Mouse (Mus musculus) cerebellum, postnatal 4 days (tissue): ENCODE measurements around the gene Rerg.
A peak's percentile ranks its signal among the peaks of the same experiment; 100 is the strongest.

Experiments used
- DNase-seq, 2 experiments: peaks; one replicate each; pipeline ENCODE4 v3.0.0; 2022; ENCODE audit warnings: low spot score in 2 of 2, mixed read lengths in 1 of 2

Rerg gene

DNA sequence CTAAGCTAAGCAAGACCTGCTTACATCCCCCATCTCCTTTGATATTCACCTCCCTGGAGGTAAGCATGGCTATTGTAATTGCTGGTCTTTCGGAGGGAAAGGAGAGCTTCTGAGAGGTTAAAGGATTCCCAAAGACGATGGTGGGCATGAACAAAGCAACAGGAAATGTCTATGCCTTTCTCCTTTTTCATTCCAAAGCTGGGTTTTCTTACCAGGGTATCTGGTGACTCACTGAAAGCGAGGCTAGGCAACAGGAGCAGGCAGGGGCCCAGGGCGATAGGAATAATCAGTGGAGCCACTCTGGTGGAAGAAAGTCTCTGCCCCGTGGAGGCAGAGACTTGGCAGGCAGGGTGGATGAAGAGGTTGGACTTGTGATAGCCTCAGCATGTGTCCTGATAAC is at the start of gene Rerg:
TSS of gene Rerg (minus strand) at position 272 of the 400 bp plus-strand sequence.
- DNase-seq, result no peak

GRCm38 (mm10) chr6:137217841-137218463 is 47.7 kb upstream of the Rerg start:
- DNase-seq, result no peak

- no peak for DNase-seq
These were observed 41.1 kb upstream of the Rerg start for GRCm38 (mm10) chr6:137211441-137211840.

DNA sequence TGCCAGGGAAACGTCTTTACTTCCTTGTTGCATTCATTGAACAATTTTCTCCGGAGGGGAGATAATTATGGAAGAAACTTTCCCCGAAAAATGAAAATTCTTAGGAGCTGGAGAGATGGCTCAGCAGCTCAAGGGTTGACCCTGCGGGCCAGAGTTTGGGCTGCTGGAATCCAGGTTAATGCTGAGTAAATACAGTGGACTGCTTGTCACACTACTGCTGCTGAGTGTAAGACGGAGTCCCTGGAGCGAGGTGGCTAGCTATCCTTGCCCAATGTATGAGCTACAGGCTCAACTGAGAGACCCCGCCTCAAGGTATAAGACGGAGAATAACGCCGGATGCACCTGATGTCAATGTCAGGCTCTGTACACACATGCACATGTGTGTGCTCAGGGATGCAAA is 40.7 kb upstream of the Rerg start:
- no peak for DNase-seq

GRCm38 (mm10) chr6:137209992-137210391 is 39.7 kb upstream of the Rerg start:
- DNase-seq, result peak; percentile 43 to 83

- no peak for DNase-seq
These were observed 36.8 kb upstream of the Rerg start for GRCm38 (mm10) chr6:137207126-137207525.

- peak in 1 of 2 experiments; percentile 30 for DNase-seq
These were observed 35.5 kb upstream of the Rerg start for GRCm38 (mm10) chr6:137205662-137206400.

GRCm38 (mm10) chr6:137202661-137203060 is 32.4 kb upstream of the Rerg start:
- DNase-seq, result no peak

- no peak for DNase-seq
These were observed 31.3 kb upstream of the Rerg start for GRCm38 (mm10) chr6:137201578-137201977.

- no peak for DNase-seq
These were observed 30.9 kb upstream of the Rerg start for GRCm38 (mm10) chr6:137201166-137201565.

GRCm38 (mm10) chr6:137192063-137192462 is 21.8 kb upstream of the Rerg start:
- peak in 1 of 2 experiments; percentile 20 for DNase-seq

DNA sequence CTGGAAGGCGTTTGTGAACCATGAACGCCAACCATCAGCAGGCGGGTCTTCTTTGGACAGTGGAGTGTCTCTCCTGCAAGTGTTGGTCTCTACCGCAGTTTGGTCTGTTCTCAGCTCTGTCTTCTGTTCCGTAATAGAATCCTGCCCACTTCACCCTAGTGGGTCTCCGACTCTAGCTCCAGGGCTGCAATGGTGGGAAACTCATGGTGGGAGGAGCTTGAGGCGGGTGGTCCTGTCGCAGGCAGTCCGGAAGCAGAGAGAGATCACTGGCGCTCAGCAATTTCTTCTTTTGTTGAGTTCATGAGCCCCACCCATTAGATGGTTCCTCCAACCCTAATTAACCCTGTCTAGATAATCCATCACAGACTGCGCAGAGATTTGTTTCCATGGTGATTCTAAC is 20.7 kb upstream of the Rerg start:
- no peak for DNase-seq

- no peak for DNase-seq
These were observed 20.3 kb upstream of the Rerg start for GRCm38 (mm10) chr6:137190577-137190976.

DNA sequence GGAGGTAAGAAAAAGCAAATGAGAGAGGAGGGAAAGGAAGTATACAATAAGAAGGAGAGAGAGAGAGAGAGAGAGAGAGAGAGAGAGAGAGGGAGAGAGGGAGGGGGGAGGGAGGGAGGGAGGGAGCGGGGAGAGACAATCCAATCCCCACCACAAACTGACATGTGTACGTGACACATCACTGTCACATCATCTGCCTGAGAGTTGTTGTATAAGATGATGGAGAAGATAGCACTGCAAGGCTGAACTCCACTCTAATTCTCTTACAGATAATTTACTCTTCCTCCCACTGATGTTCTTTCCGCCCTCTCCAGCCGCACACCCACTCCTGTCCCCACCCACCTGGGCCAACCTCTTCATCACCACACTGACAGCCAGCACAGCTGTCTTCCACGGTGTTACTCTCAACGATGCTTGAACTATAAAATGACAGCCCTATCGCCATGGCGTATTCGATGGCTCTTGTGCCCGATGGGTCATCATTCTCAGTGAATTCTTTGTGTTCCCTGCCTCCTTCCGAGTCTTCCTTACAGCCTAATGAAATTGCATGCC is 18.2 kb upstream of the Rerg start:
- no peak for DNase-seq

GRCm38 (mm10) chr6:137187426-137187825 is 17.1 kb upstream of the Rerg start:
- no peak for DNase-seq

DNA sequence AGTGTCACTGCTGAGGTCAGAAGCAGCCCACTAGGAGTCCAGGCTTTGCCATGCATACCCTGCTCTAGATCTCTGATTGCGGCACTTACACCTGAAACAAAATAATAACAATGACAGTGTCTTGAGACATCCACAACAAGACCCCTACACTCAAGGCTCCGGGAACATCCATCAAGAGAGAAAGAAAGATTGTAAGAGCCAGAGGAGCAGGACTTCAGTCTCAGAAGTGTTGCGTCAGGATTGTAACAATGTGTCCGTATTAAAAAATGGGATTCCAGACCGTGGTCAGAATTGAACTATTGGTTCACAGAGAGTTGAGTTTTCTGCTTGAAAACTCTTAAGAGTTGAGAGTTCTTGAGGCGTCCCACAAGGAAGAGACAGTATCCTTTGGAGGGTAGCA is 10.3 kb upstream of the Rerg start:
- no peak for DNase-seq

DNA sequence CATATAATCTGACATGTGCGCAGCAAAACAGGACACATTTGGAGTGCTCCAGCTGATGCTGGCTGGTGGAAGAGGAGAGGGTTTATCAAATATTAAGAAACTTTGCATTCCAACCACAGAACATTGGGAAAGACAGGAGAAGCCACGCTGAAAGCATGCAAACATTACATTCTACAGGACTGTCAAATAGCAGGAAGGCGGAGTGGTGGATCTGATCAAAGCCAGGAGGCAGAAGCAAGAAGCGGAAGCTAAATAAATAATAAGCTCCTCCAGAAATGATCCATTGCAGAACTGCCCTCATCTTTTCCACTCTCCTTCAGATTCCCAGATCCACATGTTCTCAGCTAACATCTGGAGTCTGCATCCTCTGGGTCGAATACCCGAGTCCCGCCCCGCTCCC is 9.8 kb upstream of the Rerg start:
- DNase-seq, result no peak

DNA sequence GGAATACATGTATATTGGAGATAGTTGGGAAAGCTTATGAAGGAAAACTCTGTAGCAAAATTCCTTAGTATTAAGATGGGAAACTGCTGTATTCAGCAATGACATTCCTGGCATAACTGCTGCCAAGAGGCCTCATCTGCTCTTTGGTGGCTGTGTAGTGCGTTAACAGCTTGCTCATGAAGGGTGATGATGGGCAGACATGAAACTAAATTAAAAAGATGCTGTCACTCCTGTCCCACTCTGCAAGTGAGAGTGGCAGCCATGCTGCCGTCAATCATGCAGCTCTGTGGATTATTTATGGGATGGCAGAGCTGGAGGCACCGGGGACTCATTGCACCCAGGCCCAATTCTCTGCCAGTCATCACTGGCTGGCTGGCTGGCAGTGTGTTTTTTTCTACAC is 8.7 kb upstream of the Rerg start:
- DNase-seq, result no peak

DNA sequence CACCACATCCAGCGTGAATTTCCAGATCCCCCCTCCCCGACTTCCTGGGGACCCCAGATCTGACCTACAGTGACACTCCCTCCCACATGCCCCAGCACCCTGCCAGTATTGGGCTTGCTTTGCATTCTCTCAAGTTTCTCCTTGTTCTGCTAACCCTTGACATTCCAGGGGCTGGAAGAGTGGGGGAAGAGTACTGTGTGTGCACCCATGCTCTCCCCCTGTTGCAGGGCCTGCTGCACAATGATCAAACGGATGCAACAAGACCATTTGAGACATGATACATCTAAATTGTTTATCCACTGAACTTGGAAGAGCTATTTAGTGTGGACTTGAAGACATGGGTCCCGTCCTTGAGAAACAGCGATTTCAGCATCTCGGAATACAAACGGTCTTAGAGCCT is 349 bp upstream of the Rerg start:
- no peak for DNase-seq

DNA sequence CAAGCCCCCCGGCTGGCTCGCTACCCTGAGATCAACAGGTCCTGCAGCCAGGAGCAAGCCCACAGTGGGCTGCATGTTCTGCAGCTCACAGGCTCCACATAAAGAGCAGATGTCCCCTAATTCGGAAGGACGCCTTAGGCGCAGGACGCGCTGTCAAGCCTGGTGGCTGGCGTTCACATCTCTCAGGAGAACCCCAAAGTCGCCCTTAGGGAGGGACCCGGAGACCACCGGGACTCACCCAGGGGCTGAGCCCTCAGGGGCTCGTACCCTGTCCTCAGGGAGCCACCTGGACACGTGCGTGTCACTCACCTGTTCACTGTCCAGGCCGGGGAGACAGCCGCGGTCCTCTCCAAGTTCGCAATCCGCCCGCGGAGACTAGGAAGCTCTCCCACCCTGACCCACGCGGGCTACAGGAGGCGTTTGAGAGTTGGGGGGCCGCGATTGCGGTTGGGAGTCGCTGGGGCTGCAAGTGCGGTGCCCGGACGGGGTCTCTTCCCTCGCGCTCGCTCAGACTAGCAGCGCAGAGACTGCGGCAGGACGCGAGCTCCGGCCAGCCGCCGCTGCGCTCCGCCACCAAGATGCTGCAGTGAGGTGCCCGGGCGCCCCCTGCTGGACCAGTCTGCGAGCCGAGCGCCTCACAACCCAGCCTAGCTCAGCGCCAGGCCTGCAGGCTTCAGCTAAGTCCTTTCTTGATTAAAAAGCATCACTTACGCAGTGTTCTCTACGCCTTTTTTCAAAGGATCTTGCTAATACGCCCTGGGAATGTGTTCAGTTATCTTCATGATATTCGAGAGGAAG is 927 bp downstream of the Rerg start:
- DNase-seq, result peak; percentile 95 to 97

DNA sequence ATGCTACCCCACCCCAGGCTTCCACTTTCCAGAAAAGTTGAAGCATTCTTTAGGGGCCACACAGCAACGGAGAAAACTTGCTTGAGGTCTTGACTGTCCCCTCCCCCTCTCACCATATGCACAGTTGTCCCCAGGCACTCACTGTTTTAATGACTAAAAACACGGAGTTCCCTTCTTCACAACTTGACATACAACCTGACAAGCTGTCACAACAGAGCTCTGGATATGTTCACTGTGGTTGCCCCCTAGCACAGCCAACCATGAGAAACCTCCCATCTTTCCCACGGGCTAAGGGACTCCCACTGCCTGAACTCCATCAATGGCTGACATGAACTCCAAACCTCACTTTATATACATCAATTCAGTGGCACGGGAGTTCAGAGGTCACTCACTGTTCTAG is 3.5 kb downstream of the Rerg start:
- DNase-seq, result no peak

- no peak for DNase-seq
These were observed 6.7 kb downstream of the Rerg start for GRCm38 (mm10) chr6:137163571-137163970.
